Comparison of ENCODE assay signal across 8 mouse cellular contexts in genomic region chr4:132309140-132309848, GRCm38 (mm10). TPM values are rescaled to one million over a fixed set of nuclear protein-coding genes. Genes with fewer than 3 reads are reported as not detected.
DNase-seq lines count a peak whose midpoint lies in the region; ATAC-seq and TF ChIP-seq lines count a peak whose summit lies in the region.

No protein-coding gene starts in this region.

- DNase-seq in kidney, adult 2 months = no peak
- DNase-seq in kidney, postnatal 10 days = no peak
- DNase-seq in stomach, postnatal 0 days (ENCODE audit: low spot score) = peak; percentile 31
- DNase-seq in gastrocnemius, postnatal 36 days = no peak

- H3K36me3 ChIP-seq in kidney, adult 2 months (ENCODE audit: control insufficient read depth, insufficient read depth, low read length) = peaks cover 6% of the 10 kb centered on the region
- H3K36me3 ChIP-seq in E14TG2a.4 (ENCODE audit: insufficient read depth, low read length) = peaks cover 55% of the 10 kb centered on the region
- peaks cover 40% of the 10 kb centered on the region for H3K36me3 ChIP-seq in embryonic facial prominence, embryonic 12.5 days
- peaks cover 40% of the 10 kb centered on the region for H3K36me3 ChIP-seq in hindbrain, embryonic 15.5 days
- H3K36me3 ChIP-seq in megakaryocyte, embryonic 14.5 days (replicated peaks; ENCODE audit: low read length) = peaks cover 43% of the 10 kb centered on the region
- H3K36me3 ChIP-seq in stomach, postnatal 0 days (ENCODE audit: control insufficient read depth, insufficient read depth, low read length) = peaks cover 6% of the 10 kb centered on the region

- H3K4me3 ChIP-seq in kidney, adult 2 months (ENCODE audit: insufficient read depth, low read depth, low read length) = peak overlapping the region; percentile 98
- peak overlapping the region; percentile 91 for H3K4me3 ChIP-seq in E14TG2a.4 (replicated peaks; ENCODE audit: low read length)
- peak overlapping the region; percentile 80 for H3K4me3 ChIP-seq in embryonic facial prominence, embryonic 12.5 days
- H3K4me3 ChIP-seq in hindbrain, embryonic 15.5 days = peak overlapping the region; percentile 70
- peak overlapping the region; percentile 93 for H3K4me3 ChIP-seq in megakaryocyte, embryonic 14.5 days (replicated peaks)
- peak overlapping the region; percentile 78 for H3K4me3 ChIP-seq in stomach, postnatal 0 days (ENCODE audit: low read depth, low read length)

- no peaks in the 10 kb centered on the region for H3K9me3 ChIP-seq in E14TG2a.4 (ENCODE audit: low read length)
- H3K9me3 ChIP-seq in embryonic facial prominence, embryonic 12.5 days = no peaks in the 10 kb centered on the region
- H3K9me3 ChIP-seq in hindbrain, embryonic 15.5 days = no peaks in the 10 kb centered on the region
- no peaks in the 10 kb centered on the region for H3K9me3 ChIP-seq in megakaryocyte, embryonic 14.5 days
- H3K9me3 ChIP-seq in stomach, postnatal 0 days (ENCODE audit: control insufficient read depth, low read length) = no peaks in the 10 kb centered on the region

- no peak for TF ChIP-seq EP300 in stomach, postnatal 0 days (optimal IDR thresholded peaks at IDR 0.05)

- peak overlapping the region; percentile 87 for H3K4me2 ChIP-seq in embryonic facial prominence, embryonic 12.5 days (replicated peaks)
- peak overlapping the region; percentile 59 for H3K4me2 ChIP-seq in hindbrain, embryonic 15.5 days
- H3K4me2 ChIP-seq in stomach, postnatal 0 days (replicated peaks; ENCODE audit: low read depth) = peak overlapping the region; percentile 77

- no peak for TF ChIP-seq POLR2A in kidney, adult 2 months (IDR thresholded peaks at IDR 0.05; ENCODE audit: low read depth, low read length)

- ATAC-seq in embryonic facial prominence, embryonic 12.5 days (ENCODE audit: insufficient number of reproducible peaks, insufficient read depth, low FRiP score, low TSS enrichment) = no peak
- no peak for ATAC-seq in hindbrain, embryonic 15.5 days (ENCODE audit: low FRiP score, low read depth)
- no peak for ATAC-seq in stomach, postnatal 0 days (ENCODE audit: low FRiP score, low TSS enrichment)

- no peaks in the 10 kb centered on the region for H3K27me3 ChIP-seq in kidney, adult 2 months (replicated peaks; ENCODE audit: control insufficient read depth, insufficient read depth, low read length)
- no peaks in the 10 kb centered on the region for H3K27me3 ChIP-seq in E14TG2a.4 (ENCODE audit: insufficient read depth, low read length)
- H3K27me3 ChIP-seq in embryonic facial prominence, embryonic 12.5 days = no peaks in the 10 kb centered on the region
- no peaks in the 10 kb centered on the region for H3K27me3 ChIP-seq in hindbrain, embryonic 15.5 days
- H3K27me3 ChIP-seq in megakaryocyte, embryonic 14.5 days (replicated peaks) = no peaks in the 10 kb centered on the region
- H3K27me3 ChIP-seq in stomach, postnatal 0 days (ENCODE audit: control insufficient read depth, insufficient read depth, low read length) = no peaks in the 10 kb centered on the region

- no peak for TF ChIP-seq CTCF in kidney, adult 2 months (conservative IDR thresholded peaks at IDR 0.05; ENCODE audit: insufficient read depth, insufficient read length, low read depth, low read length)
- TF ChIP-seq CTCF in E14TG2a.4 (conservative IDR thresholded peaks at IDR 0.05; ENCODE audit: low read length) = no peak
- no peak for TF ChIP-seq CTCF in stomach, postnatal 0 days (IDR thresholded peaks at IDR 0.05; ENCODE audit: low read depth)

- intact Hi-C loops in gastrocnemius, postnatal 36 days (cut with DNase I) = loop anchor here (5.0 kb wide), 1 partner anchor 33 kb away; no protein-coding TSS in a partner anchor

- H3K9ac ChIP-seq in embryonic facial prominence, embryonic 12.5 days = peak overlapping the region; percentile 91
- H3K9ac ChIP-seq in hindbrain, embryonic 15.5 days = peak overlapping the region; percentile 81
- peak overlapping the region; percentile 92 for H3K9ac ChIP-seq in stomach, postnatal 0 days (ENCODE audit: low read length)

- peak overlapping the region; percentile 96 for H3K27ac ChIP-seq in kidney, adult 2 months (ENCODE audit: insufficient read depth, low read depth, low read length)
- peak overlapping the region; percentile 92 for H3K27ac ChIP-seq in embryonic facial prominence, embryonic 12.5 days
- H3K27ac ChIP-seq in hindbrain, embryonic 15.5 days (replicated peaks) = peak overlapping the region; percentile 92
- peak overlapping the region; percentile 93 for H3K27ac ChIP-seq in stomach, postnatal 0 days (replicated peaks)

- under 1% methylated on average over 15 of the region's 15 CpGs for WGBS in kidney, adult 2 months
- WGBS in embryonic facial prominence, embryonic 12.5 days = under 1% methylated on average over 15 of the region's 15 CpGs
- WGBS in hindbrain, embryonic 15.5 days = under 1% methylated on average over 15 of the region's 15 CpGs
- WGBS in stomach, postnatal 0 days = under 1% methylated on average over 15 of the region's 15 CpGs

- H3K4me1 ChIP-seq in kidney, adult 2 months (ENCODE audit: control insufficient read depth, insufficient read depth, low read length) = peaks cover 12% of the 10 kb centered on the region
- H3K4me1 ChIP-seq in E14TG2a.4 (replicated peaks; ENCODE audit: low read depth, low read length) = peaks cover 59% of the 10 kb centered on the region
- peaks cover 11% of the 10 kb centered on the region for H3K4me1 ChIP-seq in embryonic facial prominence, embryonic 12.5 days
- peaks cover 12% of the 10 kb centered on the region for H3K4me1 ChIP-seq in hindbrain, embryonic 15.5 days (replicated peaks)
- peaks cover 30% of the 10 kb centered on the region for H3K4me1 ChIP-seq in megakaryocyte, embryonic 14.5 days
- H3K4me1 ChIP-seq in stomach, postnatal 0 days (replicated peaks; ENCODE audit: control insufficient read depth, insufficient read depth) = no peaks in the 10 kb centered on the region

RNA-seq across cellular contexts. Expression of gene Rab42, which starts 6.1 kb away (rescaled TPM):
- 7.2 and 8.9 TPM in 2 replicates for polyA plus RNA-seq in kidney, adult 2 months (2012; rRNA removed)
- polyA plus RNA-seq in embryonic facial prominence, embryonic 12.5 days (2016; fragmentation: Nextera tagmentation; extraction: Ambion mirVana) = 1.4 and 1.8 TPM in 2 replicates
- 3.1 and 3.4 TPM in 2 replicates for polyA plus RNA-seq in hindbrain, embryonic 15.5 days (2015; fragmentation: Nextera tagmentation; extraction: Ambion mirVana)
- not detected in 2 replicates for polyA plus RNA-seq in megakaryocyte, embryonic 14.5 days (2012; ENCODE audit: insufficient read depth, low replicate concordance)
- 2.3 and 2.6 TPM in 2 replicates for polyA plus RNA-seq in stomach, postnatal 0 days (2015; fragmentation: Nextera tagmentation; extraction: Ambion mirVana)
- not detected for total RNA-seq in gastrocnemius, postnatal 36 days (2021)

RNA-seq across cellular contexts. Expression of gene Trnau1ap, which starts 20.0 kb away (rescaled TPM):
- polyA plus RNA-seq in kidney, adult 2 months (2012; rRNA removed) = 24.4 and 30.2 TPM in 2 replicates
- 80.1 and 80.5 TPM in 2 replicates for polyA plus RNA-seq in embryonic facial prominence, embryonic 12.5 days (2016; fragmentation: Nextera tagmentation; extraction: Ambion mirVana)
- 71.9 and 80.2 TPM in 2 replicates for polyA plus RNA-seq in hindbrain, embryonic 15.5 days (2015; fragmentation: Nextera tagmentation; extraction: Ambion mirVana)
- 20.9 and 58.9 TPM in 2 replicates for polyA plus RNA-seq in megakaryocyte, embryonic 14.5 days (2012; ENCODE audit: insufficient read depth, low replicate concordance)
- 45.5 and 45.7 TPM in 2 replicates for polyA plus RNA-seq in stomach, postnatal 0 days (2015; fragmentation: Nextera tagmentation; extraction: Ambion mirVana)
- total RNA-seq in gastrocnemius, postnatal 36 days (2021) = 10 to 100 TPM in 1 of 2 experiments, 1 to 10 TPM in 1; 7.2 to 11.0 TPM

RNA-seq across cellular contexts. Expression of gene Taf12, which starts 35.1 kb away (rescaled TPM):
- polyA plus RNA-seq in kidney, adult 2 months (2012; rRNA removed) = 12.2 and 15.0 TPM in 2 replicates
- polyA plus RNA-seq in embryonic facial prominence, embryonic 12.5 days (2016; fragmentation: Nextera tagmentation; extraction: Ambion mirVana) = 51.7 and 54.3 TPM in 2 replicates
- 41.8 and 42.3 TPM in 2 replicates for polyA plus RNA-seq in hindbrain, embryonic 15.5 days (2015; fragmentation: Nextera tagmentation; extraction: Ambion mirVana)
- polyA plus RNA-seq in megakaryocyte, embryonic 14.5 days (2012; ENCODE audit: insufficient read depth, low replicate concordance) = 0.87 and 14.0 TPM in 2 replicates
- polyA plus RNA-seq in stomach, postnatal 0 days (2015; fragmentation: Nextera tagmentation; extraction: Ambion mirVana) = 23.9 and 24.0 TPM in 2 replicates
- 10 to 100 TPM; 32.5 to 33.4 TPM for total RNA-seq in gastrocnemius, postnatal 36 days (2021)

RNA-seq across cellular contexts. Expression of gene Rcc1, which starts 44.1 kb away (rescaled TPM):
- polyA plus RNA-seq in kidney, adult 2 months (2012; rRNA removed) = 9.4 and 10.1 TPM in 2 replicates
- 86.3 and 88.2 TPM in 2 replicates for polyA plus RNA-seq in embryonic facial prominence, embryonic 12.5 days (2016; fragmentation: Nextera tagmentation; extraction: Ambion mirVana)
- 35.4 and 40.3 TPM in 2 replicates for polyA plus RNA-seq in hindbrain, embryonic 15.5 days (2015; fragmentation: Nextera tagmentation; extraction: Ambion mirVana)
- polyA plus RNA-seq in megakaryocyte, embryonic 14.5 days (2012; ENCODE audit: insufficient read depth, low replicate concordance) = 1.2 and 16.4 TPM in 2 replicates
- 23.4 and 25.2 TPM in 2 replicates for polyA plus RNA-seq in stomach, postnatal 0 days (2015; fragmentation: Nextera tagmentation; extraction: Ambion mirVana)
- 1 to 10 TPM; 6.0 to 6.3 TPM for total RNA-seq in gastrocnemius, postnatal 36 days (2021)

RNA-seq across cellular contexts. Expression of gene Gmeb1, which starts 47.9 kb away (rescaled TPM):
- polyA plus RNA-seq in kidney, adult 2 months (2012; rRNA removed) = 10.7 and 12.8 TPM in 2 replicates
- polyA plus RNA-seq in embryonic facial prominence, embryonic 12.5 days (2016; fragmentation: Nextera tagmentation; extraction: Ambion mirVana) = 43.0 and 43.3 TPM in 2 replicates
- 38.8 and 44.0 TPM in 2 replicates for polyA plus RNA-seq in hindbrain, embryonic 15.5 days (2015; fragmentation: Nextera tagmentation; extraction: Ambion mirVana)
- polyA plus RNA-seq in megakaryocyte, embryonic 14.5 days (2012; ENCODE audit: insufficient read depth, low replicate concordance) = 7.9 and 9.0 TPM in 2 replicates
- 11.2 and 11.4 TPM in 2 replicates for polyA plus RNA-seq in stomach, postnatal 0 days (2015; fragmentation: Nextera tagmentation; extraction: Ambion mirVana)
- total RNA-seq in gastrocnemius, postnatal 36 days (2021) = 1 to 10 TPM; 6.9 to 8.6 TPM
